Mouse (Mus musculus): Measurements from ENCODE around the gene Herpud1. TPM values are rescaled to one million over a fixed set of nuclear protein-coding genes. Genes with fewer than 3 reads are reported as not detected.

Herpud1 gene
- total and polyA plus RNA-seq, 2 experiments from 2014 or later: 131 to 177 TPM

- no peaks in the 10 kb centered on the region for H3K27me3 ChIP-seq (ENCODE audit: control insufficient read depth, insufficient read depth, low read length)
- no peaks in the 10 kb centered on the region for H3K9me3 ChIP-seq (replicated peaks; ENCODE audit: control insufficient read depth, low read length)
- WGBS: 13% methylated on average over 6 of the region's 6 CpGs
- no peak for ATAC-seq (ENCODE audit: insufficient read depth, low read depth)
- H3K4me2 ChIP-seq (ENCODE audit: low read depth, low read length): peak overlapping the region; percentile 70
- peak overlapping the region; percentile 79; the same call in 1 of the 2 replicates for H3K9ac ChIP-seq (replicated peaks; ENCODE audit: low read depth, low read length)
- peak overlapping the region; percentile 93 for H3K27ac ChIP-seq (ENCODE audit: low read depth)
- DNase-seq (ENCODE audit: low spot score): no peak
- peaks cover 37% of the 10 kb centered on the region for H3K36me3 ChIP-seq (replicated peaks; ENCODE audit: control insufficient read depth, insufficient read depth, low read length)
- H3K4me3 ChIP-seq (ENCODE audit: low read depth, low read length): peak overlapping the region; percentile 75
- H3K4me1 ChIP-seq (ENCODE audit: control insufficient read depth, insufficient read depth): no peaks in the 10 kb centered on the region
- TF ChIP-seq CTCF (IDR thresholded peaks at IDR 0.05; ENCODE audit: low read depth): no peak
- TF ChIP-seq EP300 (IDR thresholded peaks at IDR 0.05; ENCODE audit: low read depth): no peak
These were observed 1.5 kb downstream of the Herpud1 start for GRCm38 (mm10) chr8:94387785-94388184.

- Histone ChIP-seq H3K36me3 (replicated peaks; ENCODE audit: control insufficient read depth, insufficient read depth, low read length) (peaks cover 52% of the 10 kb centered on the region), H3K9me3 (replicated peaks; ENCODE audit: control insufficient read depth, low read length) (no peaks in the 10 kb centered on the region), H3K4me2 (ENCODE audit: low read depth, low read length) (no peak overlapping the region), H3K4me1 (ENCODE audit: control insufficient read depth, insufficient read depth) (no peaks in the 10 kb centered on the region), H3K9ac (replicated peaks; ENCODE audit: low read depth, low read length) (no peak overlapping the region), H3K27me3 (ENCODE audit: control insufficient read depth, insufficient read depth, low read length) (no peaks in the 10 kb centered on the region), H3K4me3 (ENCODE audit: low read depth, low read length) (no peak overlapping the region), H3K27ac (ENCODE audit: low read depth) (no peak overlapping the region)
- WGBS: 83% methylated on average over 6 of the region's 6 CpGs
- DNase-seq (ENCODE audit: low spot score): no peak
- ATAC-seq (ENCODE audit: insufficient read depth, low read depth): no peak
- no peak for TF ChIP-seq EP300 (IDR thresholded peaks at IDR 0.05; ENCODE audit: low read depth)
- TF ChIP-seq CTCF (IDR thresholded peaks at IDR 0.05; ENCODE audit: low read depth): no peak
These were observed 3.3 kb downstream of the Herpud1 start for GRCm38 (mm10) chr8:94389531-94389930.

GRCm38 (mm10) chr8:94390429-94390828 is 4.2 kb downstream of the Herpud1 start:
- ATAC-seq (ENCODE audit: insufficient read depth, low read depth): no peak
- Histone ChIP-seq H3K9ac (replicated peaks; ENCODE audit: low read depth, low read length) (no peak overlapping the region), H3K27ac (ENCODE audit: low read depth) (no peak overlapping the region), H3K4me2 (ENCODE audit: low read depth, low read length) (no peak overlapping the region), H3K36me3 (replicated peaks; ENCODE audit: control insufficient read depth, insufficient read depth, low read length) (peaks cover 61% of the 10 kb centered on the region), H3K9me3 (replicated peaks; ENCODE audit: control insufficient read depth, low read length) (no peaks in the 10 kb centered on the region), H3K4me1 (ENCODE audit: control insufficient read depth, insufficient read depth) (no peaks in the 10 kb centered on the region), H3K27me3 (ENCODE audit: control insufficient read depth, insufficient read depth, low read length) (no peaks in the 10 kb centered on the region), H3K4me3 (ENCODE audit: low read depth, low read length) (no peak overlapping the region)
- no peak for DNase-seq (ENCODE audit: low spot score)
- TF ChIP-seq CTCF (IDR thresholded peaks at IDR 0.05; ENCODE audit: low read depth) (no peak), EP300 (IDR thresholded peaks at IDR 0.05; ENCODE audit: low read depth) (no peak)
- WGBS: 92% methylated on average over 6 of the region's 6 CpGs

GRCm38 (mm10) chr8:94390910-94391309 is 4.7 kb downstream of the Herpud1 start:
- no peak overlapping the region for H3K9ac ChIP-seq (replicated peaks; ENCODE audit: low read depth, low read length)
- H3K4me3 ChIP-seq (ENCODE audit: low read depth, low read length): no peak overlapping the region
- no peak overlapping the region for H3K4me2 ChIP-seq (ENCODE audit: low read depth, low read length)
- H3K36me3 ChIP-seq (replicated peaks; ENCODE audit: control insufficient read depth, insufficient read depth, low read length): peaks cover 66% of the 10 kb centered on the region
- DNase-seq (ENCODE audit: low spot score): no peak
- no peaks in the 10 kb centered on the region for H3K27me3 ChIP-seq (ENCODE audit: control insufficient read depth, insufficient read depth, low read length)
- no peaks in the 10 kb centered on the region for H3K9me3 ChIP-seq (replicated peaks; ENCODE audit: control insufficient read depth, low read length)
- TF ChIP-seq EP300 (IDR thresholded peaks at IDR 0.05; ENCODE audit: low read depth): no peak
- no peak for TF ChIP-seq CTCF (IDR thresholded peaks at IDR 0.05; ENCODE audit: low read depth)
- ATAC-seq (ENCODE audit: insufficient read depth, low read depth): no peak
- H3K4me1 ChIP-seq (ENCODE audit: control insufficient read depth, insufficient read depth): no peaks in the 10 kb centered on the region
- 96% methylated on average over 8 of the region's 8 CpGs for WGBS
- no peak overlapping the region for H3K27ac ChIP-seq (ENCODE audit: low read depth)

- WGBS: 84% methylated on average over 12 of the region's 12 CpGs
- Histone ChIP-seq H3K4me2 (ENCODE audit: low read depth, low read length) (no peak overlapping the region), H3K4me3 (ENCODE audit: low read depth, low read length) (no peak overlapping the region), H3K36me3 (replicated peaks; ENCODE audit: control insufficient read depth, insufficient read depth, low read length) (peaks cover 70% of the 10 kb centered on the region), H3K9me3 (replicated peaks; ENCODE audit: control insufficient read depth, low read length) (no peaks in the 10 kb centered on the region), H3K27ac (ENCODE audit: low read depth) (peak overlapping the region; percentile 53; the same call in 1 of the 2 replicates), H3K9ac (replicated peaks; ENCODE audit: low read depth, low read length) (no peak overlapping the region), H3K4me1 (ENCODE audit: control insufficient read depth, insufficient read depth) (no peaks in the 10 kb centered on the region), H3K27me3 (ENCODE audit: control insufficient read depth, insufficient read depth, low read length) (no peaks in the 10 kb centered on the region)
- ATAC-seq (ENCODE audit: insufficient read depth, low read depth) (no peak), DNase-seq (ENCODE audit: low spot score) (no peak)
- TF ChIP-seq EP300 (IDR thresholded peaks at IDR 0.05; ENCODE audit: low read depth) (no peak), CTCF (IDR thresholded peaks at IDR 0.05; ENCODE audit: low read depth) (peak; percentile 28)
These were observed 5.9 kb downstream of the Herpud1 start for GRCm38 (mm10) chr8:94392147-94392546.

- peak; percentile 67 for ATAC-seq (ENCODE audit: insufficient read depth, low read depth)
- WGBS: 22% methylated on average over 6 of the region's 6 CpGs
- no peak for TF ChIP-seq CTCF (IDR thresholded peaks at IDR 0.05; ENCODE audit: low read depth)
- no peak for TF ChIP-seq EP300 (IDR thresholded peaks at IDR 0.05; ENCODE audit: low read depth)
- no peak overlapping the region for H3K4me3 ChIP-seq (ENCODE audit: low read depth, low read length)
- peaks cover 70% of the 10 kb centered on the region for H3K36me3 ChIP-seq (replicated peaks; ENCODE audit: control insufficient read depth, insufficient read depth, low read length)
- H3K27me3 ChIP-seq (ENCODE audit: control insufficient read depth, insufficient read depth, low read length): no peaks in the 10 kb centered on the region
- no peaks in the 10 kb centered on the region for H3K4me1 ChIP-seq (ENCODE audit: control insufficient read depth, insufficient read depth)
- H3K4me2 ChIP-seq (ENCODE audit: low read depth, low read length): no peak overlapping the region
- peak overlapping the region; percentile 53 for H3K27ac ChIP-seq (ENCODE audit: low read depth)
- no peak overlapping the region for H3K9ac ChIP-seq (replicated peaks; ENCODE audit: low read depth, low read length)
- H3K9me3 ChIP-seq (replicated peaks; ENCODE audit: control insufficient read depth, low read length): no peaks in the 10 kb centered on the region
- peak; percentile 74 for DNase-seq (ENCODE audit: low spot score)
These were observed 6.4 kb downstream of the Herpud1 start for GRCm38 (mm10) chr8:94392648-94393047.

All from heart, postnatal 0 days (tissue).